Mouse (Mus musculus): ENCODE data around the gene Eomes.

Eomes gene

DNA sequence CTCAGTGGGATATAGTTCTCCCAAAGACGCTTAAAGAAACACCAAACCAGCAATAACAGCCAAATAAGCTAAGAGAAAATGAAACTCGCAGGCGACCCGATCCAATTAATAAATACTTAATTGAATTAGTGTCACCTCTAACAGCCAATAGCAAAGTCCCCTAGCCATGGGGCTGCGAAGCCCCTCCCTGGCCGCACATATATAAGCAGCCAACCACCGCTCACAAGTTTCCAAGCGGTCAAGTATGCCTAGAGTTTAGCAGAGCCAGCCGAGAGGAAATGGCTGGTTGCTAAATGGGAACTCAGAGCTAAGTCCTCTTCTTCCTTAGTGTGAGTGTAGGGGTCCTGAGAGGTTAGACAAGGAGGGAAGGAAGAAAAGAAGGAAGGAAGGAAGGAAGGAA, at the start of gene Eomes:
Gene Eomes (plus strand): TSS at position 252 of the 400 bp plus-strand sequence.
- DNase-seq (ENCODE audit: low spot score), result no peak

DNA sequence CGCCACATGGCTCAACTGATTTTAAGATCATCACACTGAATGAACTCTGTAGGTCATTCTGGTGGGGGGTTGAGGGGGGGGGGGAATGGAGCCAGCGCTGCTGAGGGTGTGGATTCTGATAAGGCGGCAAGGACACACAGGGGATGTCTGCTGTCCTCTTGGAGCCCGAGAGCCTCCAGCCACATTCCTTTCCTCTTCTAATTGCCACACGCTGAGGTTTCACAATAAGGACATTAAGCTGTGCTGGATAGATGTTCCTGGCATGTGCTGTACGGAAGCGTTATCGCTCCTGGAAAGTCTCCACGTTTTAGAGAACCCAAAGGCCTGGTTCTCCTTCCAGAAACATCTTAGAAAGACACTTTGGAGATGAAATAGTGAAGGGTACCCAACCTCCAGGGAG, 33.2 kb upstream of the Eomes start:
- no peak for DNase-seq (ENCODE audit: low spot score)

DNA sequence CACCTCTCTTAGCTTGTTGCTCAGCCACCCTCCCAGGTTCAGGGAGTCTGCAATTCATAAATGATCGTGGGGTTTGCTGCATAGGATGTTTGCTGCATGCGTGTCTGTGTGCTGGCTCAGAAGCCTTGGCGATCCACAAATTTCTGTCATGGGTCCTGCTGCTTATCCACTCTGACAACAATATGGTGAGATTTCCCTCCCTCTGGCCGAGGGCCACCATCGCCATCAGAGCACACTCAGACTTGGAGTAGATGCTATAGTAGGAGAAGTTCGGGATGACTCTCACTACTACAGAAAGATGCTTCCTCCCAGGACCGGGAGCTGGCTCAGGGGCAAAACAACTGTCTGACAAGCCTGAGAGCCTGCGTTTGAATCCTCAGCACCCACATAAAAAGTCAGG, 28.7 kb upstream of the Eomes start:
- DNase-seq (ENCODE audit: low spot score), result no peak

DNA sequence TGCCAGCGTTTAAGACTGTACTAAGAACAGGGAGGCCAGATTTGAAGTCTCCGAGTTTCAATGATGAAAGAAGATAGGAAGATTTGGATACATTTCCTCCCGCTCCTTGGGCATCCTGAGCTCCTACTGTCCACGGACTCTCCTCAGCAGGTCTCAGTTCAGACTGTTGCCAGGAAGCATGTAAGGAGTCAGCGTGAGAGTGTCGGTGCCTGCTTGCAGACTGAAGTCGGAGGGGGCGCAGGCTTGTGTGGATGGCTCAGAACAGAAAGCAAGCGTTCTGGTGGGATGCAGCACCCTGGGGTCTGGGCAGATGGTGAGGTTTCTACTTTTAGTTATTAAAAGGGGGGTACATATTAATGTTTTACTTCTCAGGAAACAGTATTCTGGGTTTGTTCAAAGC, 24.6 kb upstream of the Eomes start:
- no peak for DNase-seq (ENCODE audit: low spot score)

DNA sequence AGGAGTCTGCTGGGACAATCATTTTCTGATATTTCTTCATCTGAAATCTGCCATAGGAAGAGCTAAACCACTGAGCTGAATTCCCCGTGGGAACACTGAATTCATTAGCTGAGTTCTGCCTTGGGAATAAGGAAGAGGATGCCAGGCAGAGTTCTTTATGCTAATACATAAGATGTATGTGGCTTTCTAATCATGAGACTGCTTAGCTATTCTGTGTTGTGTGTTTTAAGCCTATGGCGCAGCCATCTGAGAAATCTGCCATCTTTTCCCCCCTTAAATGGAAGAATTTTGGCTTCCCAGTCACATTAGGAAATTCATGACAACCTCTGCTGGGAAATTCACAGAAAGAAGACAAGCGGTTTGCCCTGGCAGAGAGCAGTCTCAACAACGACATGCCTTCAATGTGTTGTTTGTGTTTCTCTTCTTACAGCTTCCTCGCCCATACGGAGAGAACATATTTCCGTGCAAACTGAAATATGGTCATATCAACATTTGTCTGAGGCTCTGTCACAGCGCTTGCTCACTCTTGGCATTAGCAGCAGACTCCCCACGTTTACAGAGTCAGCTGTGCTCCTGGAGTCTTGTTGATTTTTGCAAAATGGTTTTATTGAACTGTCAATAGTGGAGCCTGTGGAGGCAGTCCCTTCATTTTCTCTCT, 22.7 kb upstream of the Eomes start:
- no peak for DNase-seq (ENCODE audit: low spot score)

DNA sequence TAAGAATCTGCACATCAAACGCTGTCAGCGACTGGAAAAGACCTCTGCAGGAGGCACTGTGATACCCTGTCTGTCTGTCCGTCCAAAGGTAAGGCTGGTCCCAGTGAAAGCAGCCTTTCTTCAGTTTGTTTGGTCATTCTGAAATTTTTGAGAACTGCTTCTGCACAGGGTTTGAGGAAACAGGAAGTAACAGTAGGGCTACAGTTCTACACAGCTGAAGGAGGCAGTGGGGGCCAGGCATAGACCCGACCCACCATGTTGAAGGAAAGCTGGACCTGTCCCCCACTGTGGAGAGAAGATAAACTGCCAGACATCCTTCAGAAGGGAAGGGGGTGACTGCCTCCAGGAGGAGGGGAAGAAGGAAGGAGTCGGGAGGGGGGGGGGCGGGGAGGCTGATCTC, 21.6 kb upstream of the Eomes start:
- DNase-seq (ENCODE audit: low spot score), result no peak

- DNase-seq (ENCODE audit: low spot score), result no peak
Measured at GRCm38 (mm10) chr9:118458039-118458438, 20.0 kb upstream of the Eomes start.

- no peak for DNase-seq (ENCODE audit: low spot score)
Measured at GRCm38 (mm10) chr9:118464031-118464430, 14.0 kb upstream of the Eomes start.

DNA sequence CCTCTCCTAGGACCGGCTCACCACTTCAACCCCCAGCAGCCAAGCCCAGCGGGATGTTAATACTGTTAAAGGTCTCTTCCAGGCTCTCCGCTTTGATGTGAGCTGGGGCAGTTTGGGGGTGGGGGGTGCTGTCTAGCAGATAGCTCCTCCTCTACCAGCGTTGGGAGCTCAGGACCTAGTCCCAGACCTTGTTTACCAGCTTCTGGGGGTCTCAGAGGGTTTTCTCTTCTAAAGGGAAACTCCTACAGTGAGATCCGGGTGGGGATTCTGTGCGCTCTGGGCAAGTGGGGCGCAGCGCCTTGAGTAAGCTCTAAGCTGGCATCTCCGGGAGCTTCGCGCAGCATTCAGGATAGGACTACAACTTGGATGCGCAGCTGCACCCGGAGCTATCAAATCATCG, 9.7 kb upstream of the Eomes start:
- no peak for DNase-seq (ENCODE audit: low spot score)

- no peak for DNase-seq (ENCODE audit: low spot score)
Measured at GRCm38 (mm10) chr9:118469272-118469671, 8.7 kb upstream of the Eomes start.

- DNase-seq (ENCODE audit: low spot score), result no peak
Measured at GRCm38 (mm10) chr9:118471296-118471695, 6.7 kb upstream of the Eomes start.

- DNase-seq (ENCODE audit: low spot score), result no peak
Measured at GRCm38 (mm10) chr9:118476211-118476765, 1.7 kb upstream of the Eomes start.

DNA sequence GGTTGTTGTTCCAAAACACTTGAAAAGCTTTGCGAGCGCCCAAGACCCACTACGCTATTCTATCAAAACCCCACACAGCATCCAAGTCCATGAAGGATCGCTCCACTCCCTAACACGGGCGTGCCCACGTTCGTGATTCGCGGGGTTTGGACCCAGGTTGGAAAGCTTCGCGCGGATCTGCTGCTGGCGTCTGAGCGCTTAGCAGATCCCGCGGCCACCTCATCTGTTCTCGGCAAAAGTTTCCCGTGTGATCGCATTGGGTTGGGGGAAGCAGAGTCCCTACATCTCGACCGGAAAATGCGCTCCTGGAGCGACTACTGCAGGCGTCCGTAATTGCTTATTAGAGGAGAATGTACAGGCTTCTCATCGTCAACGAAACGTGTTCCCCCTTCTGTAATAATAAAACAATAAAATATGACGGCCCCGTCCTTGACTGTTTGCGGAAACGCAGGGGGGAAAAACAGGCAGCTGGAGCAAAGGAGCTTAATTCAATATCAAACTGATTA, 1.2 kb upstream of the Eomes start:
- DNase-seq (ENCODE audit: low spot score), result no peak

DNA sequence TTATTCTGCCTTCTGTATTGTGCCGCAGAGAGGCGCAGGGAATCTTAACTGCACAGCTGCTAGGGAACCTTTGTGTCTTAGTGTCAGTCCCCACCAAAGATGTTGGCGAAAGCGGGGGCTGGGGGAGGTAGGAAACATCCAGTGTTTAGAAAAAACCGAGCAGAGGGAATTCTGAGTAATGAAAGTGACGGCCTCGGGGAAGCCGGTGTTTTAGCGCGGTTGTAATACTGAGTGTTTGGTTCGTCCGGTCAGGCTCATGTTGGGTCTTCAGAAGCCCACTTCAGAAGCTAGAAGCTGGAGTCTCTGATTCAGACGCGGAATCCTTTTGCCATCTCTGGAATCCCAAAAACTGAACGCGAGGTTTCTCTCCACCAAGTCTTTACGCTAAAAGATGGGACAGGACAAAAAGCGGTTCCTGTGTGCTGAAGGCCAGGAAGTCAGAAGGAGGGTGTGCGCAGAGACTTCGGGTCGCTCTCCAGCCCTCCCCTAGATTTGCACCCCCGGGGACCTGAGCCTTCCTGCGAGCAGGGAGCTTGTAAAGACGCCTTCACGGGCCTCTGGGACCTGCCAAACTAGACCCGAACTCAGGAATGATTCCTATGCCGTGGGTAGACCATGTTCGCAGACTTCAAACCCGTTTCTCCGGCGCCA, 606 bp upstream of the Eomes start:
- DNase-seq (ENCODE audit: low spot score), result no peak

DNA sequence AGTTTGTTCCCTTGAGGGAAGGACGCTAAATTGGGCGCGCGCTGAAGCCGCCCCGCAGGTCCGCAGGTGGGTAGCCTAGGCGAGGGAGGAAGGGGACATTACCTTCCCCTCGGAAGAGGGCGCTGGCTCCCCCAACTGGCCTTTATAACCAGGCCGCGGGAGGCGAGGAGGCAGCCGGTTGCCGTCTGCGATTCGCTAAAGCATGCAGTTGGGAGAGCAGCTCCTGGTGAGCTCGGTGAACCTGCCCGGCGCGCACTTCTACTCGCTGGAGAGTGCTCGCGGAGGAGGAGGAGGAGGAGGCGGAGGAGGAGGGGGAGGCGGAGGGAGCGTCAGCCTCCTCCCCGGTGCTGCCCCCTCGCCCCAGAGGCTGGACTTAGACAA, 436 bp downstream of the Eomes start:
- DNase-seq (ENCODE audit: low spot score), result no peak

DNA sequence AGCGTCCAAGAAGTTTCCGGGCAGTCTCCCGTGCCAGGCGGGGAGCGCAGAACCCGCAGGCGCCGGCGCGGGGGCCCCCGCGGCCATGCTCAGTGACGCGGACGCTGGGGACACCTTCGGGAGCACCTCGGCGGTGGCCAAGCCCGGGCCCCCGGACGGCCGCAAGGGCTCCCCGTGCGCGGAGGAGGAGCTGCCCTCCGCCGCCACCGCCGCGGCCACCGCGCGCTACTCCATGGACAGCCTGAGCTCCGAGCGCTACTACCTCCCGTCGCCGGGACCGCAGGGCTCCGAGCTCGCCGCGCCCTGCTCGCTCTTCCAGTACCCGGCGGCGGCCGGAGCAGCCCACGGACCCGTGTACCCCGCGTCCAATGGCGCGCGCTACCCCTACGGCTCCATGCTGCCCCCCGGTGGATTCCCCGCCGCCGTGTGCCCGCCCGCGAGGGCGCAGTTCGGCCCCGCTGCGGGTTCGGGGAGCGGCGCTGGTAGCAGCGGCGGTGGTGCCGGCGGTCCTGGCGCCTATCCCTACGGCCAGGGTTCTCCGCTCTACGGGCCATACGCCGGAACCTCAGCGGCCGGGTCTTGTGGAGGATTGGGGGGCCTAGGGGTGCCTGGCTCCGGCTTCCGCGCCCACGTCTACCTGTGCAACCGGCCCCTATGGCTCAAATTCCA, 961 bp downstream of the Eomes start:
- DNase-seq (ENCODE audit: low spot score), result peak; percentile 59

- DNase-seq (ENCODE audit: low spot score), result no peak
Measured at GRCm38 (mm10) chr9:118479508-118480291, 1.7 kb downstream of the Eomes start.

DNA sequence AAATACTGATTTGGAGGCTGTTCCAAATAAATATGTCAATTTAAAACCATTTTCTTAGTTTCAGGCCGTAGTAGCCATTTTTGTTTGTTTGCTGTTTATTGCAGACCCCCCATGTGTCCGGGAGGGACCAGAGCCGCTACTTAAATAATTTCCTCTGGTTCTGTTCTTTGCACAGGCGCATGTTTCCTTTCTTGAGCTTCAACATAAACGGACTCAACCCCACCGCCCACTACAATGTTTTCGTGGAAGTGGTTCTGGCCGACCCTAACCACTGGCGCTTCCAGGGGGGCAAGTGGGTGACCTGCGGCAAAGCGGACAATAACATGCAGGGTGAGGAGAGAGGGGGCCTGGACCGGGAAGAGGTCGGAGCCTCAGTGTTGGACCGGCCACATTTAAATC, 2.3 kb downstream of the Eomes start:
- no peak for DNase-seq (ENCODE audit: low spot score)

- no peak for DNase-seq (ENCODE audit: low spot score)
Measured at GRCm38 (mm10) chr9:118482210-118482609, 4.2 kb downstream of the Eomes start.

- DNase-seq (ENCODE audit: low spot score), result no peak
Measured at GRCm38 (mm10) chr9:118486361-118487095, 8.5 kb downstream of the Eomes start.

DNA sequence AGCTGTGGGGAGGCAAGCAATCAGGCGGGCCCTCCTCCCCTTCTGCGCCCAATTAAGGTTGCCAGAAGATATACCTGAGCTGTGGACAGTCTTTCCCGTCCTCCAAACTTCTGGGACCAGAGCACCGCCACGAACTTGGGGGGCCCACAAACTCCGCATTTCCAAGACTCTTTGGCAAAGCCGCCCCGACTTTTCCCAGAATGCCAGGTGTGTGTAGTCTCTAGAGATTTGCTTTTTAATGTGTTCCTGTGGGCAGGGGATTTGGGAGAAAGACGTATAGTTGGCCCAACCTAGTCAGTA, 9.0 kb downstream of the Eomes start:
- no peak for DNase-seq (ENCODE audit: low spot score)

GRCm38 (mm10) chr9:118487636-118488035, 9.6 kb downstream of the Eomes start:
- DNase-seq (ENCODE audit: low spot score), result no peak
